Mouse (Mus musculus) 3134 (cell line): Measurements from ENCODE around the gene G0s2.

Experiments used
- DNase-seq: peaks from one replicate; pipeline ENCODE4 v3.0.0-alpha.2; 2011; ENCODE audit warnings: low spot score; ENCODE audit not compliant: insufficient read length; ENCODE audit errors: extremely low read depth

G0s2 gene

GRCm38 (mm10) chr1:193272916-193273601 is at the start of gene G0s2:
TSS of gene G0s2 (minus strand) at chr1:193273217.
- peak; percentile 51 for DNase-seq

GRCm38 (mm10) chr1:193320398-193320797 is 47.4 kb upstream of the G0s2 start:
- no peak for DNase-seq

GRCm38 (mm10) chr1:193319721-193320120 is 46.7 kb upstream of the G0s2 start:
- DNase-seq, result peak; percentile 41

- DNase-seq, result no peak
Measured at GRCm38 (mm10) chr1:193317159-193317559, 44.1 kb upstream of the G0s2 start.

GRCm38 (mm10) chr1:193316358-193316750 is 43.3 kb upstream of the G0s2 start:
- DNase-seq, result no peak

- DNase-seq, result no peak
Measured at GRCm38 (mm10) chr1:193315705-193316357, 42.8 kb upstream of the G0s2 start.

- DNase-seq, result no peak
Measured at GRCm38 (mm10) chr1:193311596-193311995, 38.6 kb upstream of the G0s2 start.

GRCm38 (mm10) chr1:193310519-193311085 is 37.6 kb upstream of the G0s2 start:
- no peak for DNase-seq

- no peak for DNase-seq
Measured at GRCm38 (mm10) chr1:193309785-193310518, 36.9 kb upstream of the G0s2 start.

GRCm38 (mm10) chr1:193306832-193307231 is 33.8 kb upstream of the G0s2 start:
- DNase-seq, result no peak

- DNase-seq, result no peak
Measured at GRCm38 (mm10) chr1:193305386-193305785, 32.4 kb upstream of the G0s2 start.

- no peak for DNase-seq
Measured at GRCm38 (mm10) chr1:193303096-193303495, 30.1 kb upstream of the G0s2 start.

GRCm38 (mm10) chr1:193302093-193302405 is 29.0 kb upstream of the G0s2 start:
- DNase-seq, result no peak

- peak; percentile 47 for DNase-seq
Measured at GRCm38 (mm10) chr1:193301216-193302092, 28.4 kb upstream of the G0s2 start.

- DNase-seq, result no peak
Measured at GRCm38 (mm10) chr1:193299995-193300394, 27.0 kb upstream of the G0s2 start.

GRCm38 (mm10) chr1:193298141-193298765 is 25.2 kb upstream of the G0s2 start:
- DNase-seq, result peak; percentile 46

- no peak for DNase-seq
Measured at GRCm38 (mm10) chr1:193295920-193296319, 22.9 kb upstream of the G0s2 start.

- no peak for DNase-seq
Measured at GRCm38 (mm10) chr1:193293926-193294325, 20.9 kb upstream of the G0s2 start.

GRCm38 (mm10) chr1:193293039-193293438 is 20.0 kb upstream of the G0s2 start:
- no peak for DNase-seq

GRCm38 (mm10) chr1:193290686-193291085 is 17.7 kb upstream of the G0s2 start:
- DNase-seq, result no peak
